Mouse (Mus musculus) frontal cortex, postnatal 25 days (tissue): Measurements from ENCODE around the gene Sri.
"Not testable (repeated sequence)": the region's sequence is repeated elsewhere in the genome, so short reads cannot be mapped to it uniquely, and the experiment has no call there.

ENCODE experiments used
- DNase-seq, 2 experiments: peaks; one replicate each; pipeline ENCODE4 v3.0.0; 2022; ENCODE audit warnings: low spot score in 2 of 2

Sri gene

DNA sequence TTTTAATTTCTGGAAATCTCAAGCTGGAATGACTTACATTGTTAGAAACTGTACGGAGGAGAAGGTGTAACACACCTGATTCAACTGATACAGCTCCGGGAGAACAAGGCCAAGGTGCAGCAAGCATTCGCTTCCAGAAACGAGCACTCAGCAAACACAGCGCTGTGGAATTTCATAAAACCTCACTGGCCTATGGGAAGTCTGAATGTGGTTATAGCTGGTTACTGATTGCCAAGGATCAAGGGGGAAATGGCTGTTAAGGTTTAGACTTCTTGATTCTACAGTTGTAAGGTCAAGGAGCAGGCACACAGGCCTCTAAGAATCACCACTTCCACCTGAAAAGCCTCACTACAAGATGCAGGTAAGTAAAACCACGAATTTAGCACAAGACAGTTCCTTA lies at the start of gene Sri:
Sri (plus strand) TSS at position 224 of the 400 bp plus-strand sequence.
- no peak for DNase-seq

DNA sequence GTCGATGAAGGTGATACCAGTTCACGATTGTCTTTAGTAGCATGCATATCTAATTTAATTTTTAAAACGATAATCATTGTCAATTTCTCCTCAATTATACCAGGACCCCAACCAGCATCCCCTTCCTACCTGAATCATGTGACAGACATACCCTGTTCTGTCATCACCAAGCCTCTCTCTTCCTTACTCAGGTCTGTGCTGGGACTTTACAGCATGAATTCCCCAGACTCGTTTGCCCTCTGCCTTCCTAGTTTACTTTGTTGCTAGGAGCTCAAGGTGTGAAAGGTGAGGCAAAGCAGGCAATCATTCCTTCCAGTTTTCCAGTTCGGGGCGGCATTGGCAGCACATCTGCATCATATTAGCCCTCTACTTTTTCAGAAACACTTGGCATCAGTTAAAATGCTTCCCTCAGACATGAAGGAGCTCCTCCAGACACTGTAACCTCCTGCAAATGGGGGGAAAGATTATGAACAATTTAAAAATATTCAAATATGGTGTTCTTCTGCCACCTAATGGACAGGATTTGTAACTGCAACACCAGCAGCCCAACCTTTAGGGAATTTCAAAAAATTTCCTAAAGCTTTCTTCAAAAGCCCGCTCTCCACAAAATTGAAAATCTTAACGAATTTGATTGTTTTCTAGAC lies 49.4 kb upstream of the Sri start:
- no peak for DNase-seq

DNA sequence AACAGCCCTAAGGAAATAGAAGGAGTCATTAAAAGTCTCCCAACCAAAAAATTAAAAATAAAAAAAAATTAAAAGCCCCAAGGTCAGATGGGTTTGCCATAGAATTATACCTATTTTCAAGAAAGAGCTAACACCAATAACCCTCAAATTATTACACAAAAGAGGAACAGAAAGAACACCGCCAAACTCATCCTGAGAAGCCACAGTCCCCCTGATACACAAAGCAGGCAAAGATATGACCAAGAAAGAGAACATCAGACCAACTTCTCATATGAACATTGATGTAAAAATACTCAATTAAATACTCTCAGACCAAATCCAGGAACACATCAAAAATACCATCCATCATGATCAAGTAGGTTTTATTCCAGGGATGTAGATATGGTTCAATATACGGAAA lies 48.8 kb upstream of the Sri start:
- DNase-seq = no peak

DNA sequence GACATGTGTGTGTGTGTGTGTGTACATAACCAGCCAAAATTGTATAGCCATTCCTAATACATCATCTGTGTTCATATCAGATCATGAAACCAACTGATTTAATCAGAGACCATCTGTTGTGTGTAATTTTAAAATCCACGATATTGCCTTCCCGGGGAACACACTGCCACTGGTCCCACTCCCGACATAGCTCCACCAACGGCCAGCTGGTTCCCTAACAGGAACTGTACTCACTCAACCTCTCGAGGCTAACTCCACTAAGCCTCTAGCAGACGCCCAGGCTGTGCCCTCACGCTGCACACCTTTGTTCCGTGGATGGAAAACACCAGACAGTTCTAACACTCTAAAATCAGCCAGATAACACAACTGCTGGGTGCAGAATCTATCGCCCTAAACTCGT lies 45.4 kb upstream of the Sri start:
- peak in 1 of 2 experiments; percentile 2 for DNase-seq

DNA sequence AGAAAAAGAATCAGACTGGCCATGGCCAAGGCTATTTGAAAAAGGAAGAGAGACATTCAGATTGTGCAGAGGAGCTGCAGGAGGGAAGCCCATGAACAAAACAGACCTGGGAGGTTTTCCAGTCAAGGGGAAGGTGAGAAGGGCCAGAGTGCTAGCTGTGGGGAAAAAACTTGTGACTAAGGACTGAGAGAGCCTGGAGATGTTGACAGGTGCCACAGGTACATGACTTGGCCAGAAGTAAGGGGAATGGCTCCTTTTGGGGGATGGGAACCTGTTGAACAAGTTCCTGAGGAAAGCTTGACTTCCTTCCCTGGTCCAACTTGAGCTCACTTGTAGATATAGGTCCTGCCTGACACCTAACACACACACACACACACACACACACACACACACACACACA lies 43.1 kb upstream of the Sri start:
- no peak for DNase-seq

GRCm38 (mm10) chr5:8013276-8013675 lies 32.6 kb upstream of the Sri start:
- DNase-seq = no peak

DNA sequence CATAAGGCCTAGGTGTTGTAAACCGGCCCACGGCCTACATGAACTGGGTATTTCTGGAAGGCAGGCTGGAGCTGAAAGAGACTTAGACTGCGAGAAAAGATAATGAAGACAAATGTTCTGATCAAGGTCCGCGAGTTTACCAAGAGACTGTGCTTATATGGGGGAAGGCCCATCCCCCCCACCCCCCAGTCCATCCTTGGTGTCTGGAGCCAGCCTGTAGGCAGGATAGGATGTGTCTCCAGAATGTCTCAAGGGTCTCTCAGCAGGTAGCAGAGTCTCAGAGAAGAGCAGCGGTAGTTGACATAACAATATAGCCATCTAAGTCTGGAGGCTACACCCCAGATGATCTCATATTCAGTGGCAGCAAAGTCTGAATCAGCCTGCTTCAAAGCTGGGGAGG lies 11.3 kb upstream of the Sri start:
- not testable (repeated sequence) for DNase-seq

DNA sequence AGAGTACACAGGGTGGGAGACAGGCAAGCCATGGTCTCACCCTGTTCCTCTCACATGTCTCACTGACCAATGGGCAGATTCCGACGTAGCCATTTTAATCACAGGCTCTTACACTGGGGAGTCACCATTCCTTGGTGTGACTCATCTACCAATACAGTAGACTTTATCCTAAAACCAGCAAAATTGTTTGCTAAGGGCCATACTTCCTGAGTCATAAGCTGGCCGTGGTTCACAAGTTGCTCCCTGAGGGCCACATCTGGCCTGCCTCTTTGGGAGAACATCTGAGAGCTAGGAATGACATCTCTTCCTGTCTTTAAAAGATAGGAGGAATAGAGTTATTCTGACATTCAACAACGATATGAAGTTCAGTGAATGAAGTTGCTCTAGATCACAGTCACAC lies 7.9 kb downstream of the Sri start:
- no peak for DNase-seq

- no peak for DNase-seq
Measured at GRCm38 (mm10) chr5:8055721-8056129, 9.8 kb downstream of the Sri start.

DNA sequence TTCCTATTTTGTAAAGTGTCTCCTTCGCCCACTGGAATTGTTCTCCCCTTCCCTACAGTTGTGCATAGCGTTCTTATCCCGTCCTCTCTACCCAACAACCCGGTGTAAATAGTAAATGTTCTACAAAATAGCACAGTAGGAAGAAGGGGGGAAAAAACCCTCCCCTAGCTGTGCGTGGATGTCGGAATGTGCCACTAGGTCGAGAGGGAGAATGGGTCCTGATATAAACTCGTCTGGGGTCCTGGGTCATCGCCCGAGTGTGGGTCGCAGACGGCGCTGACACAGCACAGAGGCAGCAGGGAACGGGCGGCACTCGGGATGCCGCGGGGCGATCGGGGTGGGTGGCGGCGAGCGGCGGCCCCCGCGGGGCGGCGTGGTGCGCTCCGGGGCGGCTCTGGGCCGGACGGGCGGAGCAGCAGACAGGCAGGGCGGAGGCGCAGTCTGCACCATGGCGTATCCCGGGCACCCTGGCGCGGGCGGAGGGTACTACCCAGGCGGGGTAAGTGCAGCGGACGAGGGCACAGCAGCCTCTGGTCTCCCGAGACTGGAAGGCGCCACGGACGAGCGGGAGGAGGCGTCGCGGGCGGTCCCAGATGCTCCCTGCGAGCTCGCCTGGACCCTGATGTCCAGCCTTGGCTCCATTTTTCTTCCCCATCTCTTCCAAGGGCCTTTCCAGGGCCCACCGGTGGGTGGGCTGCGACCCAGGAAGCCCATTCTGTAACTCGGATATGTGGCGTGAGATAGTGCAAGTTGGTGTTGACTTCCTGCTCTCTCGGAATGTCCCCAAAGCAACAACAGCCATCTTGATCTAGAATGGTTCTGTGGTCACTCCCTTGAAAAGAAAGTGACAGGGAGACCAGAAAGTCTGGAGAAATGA lies 10.5 kb downstream of the Sri start:
- DNase-seq = peak; percentile 62

DNA sequence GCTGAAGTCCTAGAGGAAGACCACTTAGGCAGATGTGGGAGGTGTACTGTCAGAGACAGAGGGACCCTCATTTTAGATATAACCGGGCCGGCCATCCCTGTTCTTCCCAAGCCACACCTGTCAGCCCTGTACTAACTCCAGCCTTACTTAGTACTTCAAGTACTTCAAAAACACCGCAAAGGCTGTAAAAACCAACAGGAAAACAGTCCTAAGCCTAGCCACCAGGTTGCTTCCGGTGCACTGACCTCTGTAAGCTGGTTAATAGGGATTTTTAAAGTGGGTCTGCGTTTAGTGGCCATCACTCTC lies 11.1 kb downstream of the Sri start:
- no peak for DNase-seq

DNA sequence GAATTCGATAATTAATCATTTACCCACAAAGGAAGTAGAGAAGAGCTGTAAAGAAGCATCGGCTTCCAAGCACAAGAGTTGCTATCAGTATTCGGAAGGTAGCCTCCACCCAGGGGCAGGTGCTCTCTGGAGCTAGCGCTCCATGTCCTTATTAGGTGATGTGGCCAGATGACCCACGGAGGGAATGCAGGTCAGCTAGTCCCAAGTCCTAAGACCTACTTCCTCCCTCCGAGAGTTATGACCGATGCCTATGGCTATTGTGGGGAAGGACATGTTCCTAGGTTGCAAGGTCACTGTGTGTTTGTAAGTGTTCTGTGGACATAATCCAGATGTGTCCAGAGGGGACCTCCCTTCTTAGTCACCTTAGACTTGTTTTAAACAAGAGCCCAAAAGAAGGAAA lies 12.2 kb downstream of the Sri start:
- DNase-seq = no peak

- DNase-seq = no peak
Measured at GRCm38 (mm10) chr5:8062469-8062868, 16.6 kb downstream of the Sri start.

- no peak for DNase-seq
Measured at GRCm38 (mm10) chr5:8063207-8063606, 17.3 kb downstream of the Sri start.

GRCm38 (mm10) chr5:8073406-8073805 lies 27.5 kb downstream of the Sri start:
- DNase-seq = no peak

GRCm38 (mm10) chr5:8073901-8074561 lies 28.2 kb downstream of the Sri start:
- DNase-seq = no peak

GRCm38 (mm10) chr5:8077481-8077880 lies 31.6 kb downstream of the Sri start:
- DNase-seq = no peak

- DNase-seq = no peak
Measured at GRCm38 (mm10) chr5:8082800-8083509, 37.1 kb downstream of the Sri start.

- DNase-seq = no peak
Measured at GRCm38 (mm10) chr5:8085661-8086060, 39.8 kb downstream of the Sri start.

GRCm38 (mm10) chr5:8088147-8088546 lies 42.3 kb downstream of the Sri start:
- DNase-seq = no peak

GRCm38 (mm10) chr5:8094921-8095320 lies 49.0 kb downstream of the Sri start:
- DNase-seq = no peak

GRCm38 (mm10) chr5:8095689-8096088 lies 49.8 kb downstream of the Sri start:
- DNase-seq = no peak
